Mouse (Mus musculus): Measurements from ENCODE around the gene Ahrr. TPM values are rescaled to one million over a fixed set of nuclear protein-coding genes. Genes with fewer than 3 reads are reported as not detected.

Gene Ahrr
- polyA plus RNA-seq, 1 experiment from 2014 or later, result 0.18 TPM

DNA sequence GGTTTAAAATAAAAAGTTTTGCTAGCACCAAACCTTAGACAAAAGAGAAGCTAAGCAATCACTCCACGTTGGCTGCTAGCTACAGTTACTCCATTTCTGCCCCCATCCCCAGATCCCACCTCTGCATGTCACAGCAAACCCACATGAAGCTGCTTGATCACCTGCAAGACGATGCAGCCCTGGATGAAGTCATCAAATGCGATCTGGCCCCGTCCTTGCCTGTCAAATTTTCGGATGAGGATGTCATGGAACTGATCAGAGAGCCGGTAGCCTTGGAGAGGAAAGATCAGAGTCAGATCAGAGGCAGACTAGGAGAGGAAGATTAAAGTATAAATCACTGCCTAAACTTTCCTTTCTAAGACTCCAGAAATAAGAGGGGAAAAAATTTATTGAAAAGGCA is 13.2 kb upstream of the Ahrr start:
- H3K4me3 ChIP-seq (ENCODE audit: low read depth, low read length), result no peak overlapping the region
- H3K27ac ChIP-seq (ENCODE audit: low read depth, low read length), result no peak overlapping the region
- no peak for ATAC-seq (replicated peaks; ENCODE audit: low FRiP score)
- no peak overlapping the region for H3K9ac ChIP-seq (ENCODE audit: low read depth, low read length)
- H3K27me3 ChIP-seq (replicated peaks; ENCODE audit: control insufficient read depth, insufficient read depth, low read length), result no peaks in the 10 kb centered on the region
- H3K9me3 ChIP-seq (ENCODE audit: control insufficient read depth, low read length), result no peaks in the 10 kb centered on the region
- H3K4me1 ChIP-seq (replicated peaks; ENCODE audit: control insufficient read depth, insufficient read depth, low read length), result no peaks in the 10 kb centered on the region
- H3K36me3 ChIP-seq (ENCODE audit: control insufficient read depth, insufficient read depth, low read length), result peaks cover 4% of the 10 kb centered on the region; the same call in 1 of the 2 replicates
- WGBS, result 91% methylated on average over 6 of the region's 6 CpGs
- DNase-seq (ENCODE audit: low spot score), result no peak
- no peak overlapping the region for H3K4me2 ChIP-seq

DNA sequence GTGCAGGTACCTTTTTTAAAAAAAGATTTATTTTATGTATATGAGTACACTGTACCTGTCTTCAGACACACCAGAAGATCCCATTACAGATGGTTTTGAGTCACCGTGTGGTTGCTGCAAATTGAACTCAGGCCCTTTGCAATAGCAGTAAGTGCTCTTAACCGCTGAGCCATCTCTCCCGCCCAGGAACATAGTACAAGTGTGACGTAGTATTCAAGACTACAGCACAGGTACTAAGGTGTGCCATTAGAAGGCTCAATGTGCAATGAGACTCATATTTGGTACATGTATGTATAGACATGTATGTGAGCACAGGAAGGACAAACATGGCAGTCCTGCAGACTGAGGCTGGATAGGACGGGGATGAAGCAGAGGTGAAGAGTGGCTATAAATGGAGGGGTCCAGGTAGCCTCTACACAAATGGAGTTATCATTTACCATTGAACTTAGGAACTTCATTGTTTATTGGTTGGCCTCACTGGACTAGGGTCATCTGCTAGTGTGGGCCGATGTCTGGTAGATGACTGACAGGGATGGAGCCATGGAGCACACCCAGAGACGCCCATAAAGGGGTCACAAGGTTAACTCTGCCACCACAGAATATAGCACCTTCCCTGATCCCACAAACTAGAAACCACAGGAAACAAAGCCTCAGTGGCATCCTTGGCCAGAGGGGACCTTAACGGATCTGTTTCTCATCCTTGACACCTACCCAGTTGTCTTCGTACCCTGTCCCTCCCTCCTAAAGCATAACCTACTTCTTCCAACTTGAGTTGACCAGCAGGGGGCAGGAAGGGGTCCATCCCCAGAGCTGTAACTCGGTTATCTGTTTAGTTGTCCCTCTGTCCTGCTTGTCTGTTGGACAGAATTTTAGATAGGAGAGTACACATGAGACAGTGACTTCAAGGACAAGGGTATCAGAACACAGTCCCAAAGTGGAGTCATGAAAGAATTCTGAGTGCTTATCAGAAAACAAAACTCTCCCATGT is 10.2 kb upstream of the Ahrr start:
- Histone ChIP-seq H3K4me1 (replicated peaks; ENCODE audit: control insufficient read depth, insufficient read depth, low read length) (no peaks in the 10 kb centered on the region), H3K4me2 (no peak overlapping the region), H3K9ac (ENCODE audit: low read depth, low read length) (no peak overlapping the region), H3K4me3 (ENCODE audit: low read depth, low read length) (no peak overlapping the region), H3K9me3 (ENCODE audit: control insufficient read depth, low read length) (no peaks in the 10 kb centered on the region), H3K36me3 (ENCODE audit: control insufficient read depth, insufficient read depth, low read length) (peaks cover 4% of the 10 kb centered on the region; the same call in 1 of the 2 replicates), H3K27ac (ENCODE audit: low read depth, low read length) (no peak overlapping the region), H3K27me3 (replicated peaks; ENCODE audit: control insufficient read depth, insufficient read depth, low read length) (no peaks in the 10 kb centered on the region)
- DNase-seq (ENCODE audit: low spot score), result no peak
- ATAC-seq (replicated peaks; ENCODE audit: low FRiP score), result no peak
- WGBS, result 78% methylated on average over 10 of the region's 10 CpGs

DNA sequence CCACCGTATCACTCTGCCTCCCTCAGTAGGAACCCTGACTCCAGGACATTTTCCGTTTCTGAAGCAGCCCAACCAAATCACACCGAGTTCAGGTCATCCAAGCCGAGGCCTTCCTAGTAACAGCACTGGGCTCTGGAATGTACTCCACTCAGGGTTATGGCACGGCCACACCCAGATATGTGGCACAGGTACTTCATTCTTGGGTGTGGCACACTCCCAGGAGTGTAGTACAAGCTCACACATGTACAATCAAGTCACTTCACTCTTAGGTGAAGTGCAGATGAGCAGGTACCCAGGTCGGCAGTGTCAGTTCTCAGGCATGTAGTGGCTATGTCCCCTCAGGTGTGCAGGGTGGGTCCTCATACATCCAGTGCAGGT is 9.5 kb upstream of the Ahrr start:
- peaks cover 4% of the 10 kb centered on the region; the same call in 1 of the 2 replicates for H3K36me3 ChIP-seq (ENCODE audit: control insufficient read depth, insufficient read depth, low read length)
- no peak overlapping the region for H3K9ac ChIP-seq (ENCODE audit: low read depth, low read length)
- no peak overlapping the region for H3K4me3 ChIP-seq (ENCODE audit: low read depth, low read length)
- no peaks in the 10 kb centered on the region for H3K9me3 ChIP-seq (ENCODE audit: control insufficient read depth, low read length)
- no peaks in the 10 kb centered on the region for H3K27me3 ChIP-seq (replicated peaks; ENCODE audit: control insufficient read depth, insufficient read depth, low read length)
- DNase-seq (ENCODE audit: low spot score), result no peak
- ATAC-seq (replicated peaks; ENCODE audit: low FRiP score), result peak; percentile 43
- no peak overlapping the region for H3K4me2 ChIP-seq
- H3K27ac ChIP-seq (ENCODE audit: low read depth, low read length), result no peak overlapping the region
- WGBS, result 67% methylated on average over 6 of the region's 6 CpGs
- no peaks in the 10 kb centered on the region for H3K4me1 ChIP-seq (replicated peaks; ENCODE audit: control insufficient read depth, insufficient read depth, low read length)

DNA sequence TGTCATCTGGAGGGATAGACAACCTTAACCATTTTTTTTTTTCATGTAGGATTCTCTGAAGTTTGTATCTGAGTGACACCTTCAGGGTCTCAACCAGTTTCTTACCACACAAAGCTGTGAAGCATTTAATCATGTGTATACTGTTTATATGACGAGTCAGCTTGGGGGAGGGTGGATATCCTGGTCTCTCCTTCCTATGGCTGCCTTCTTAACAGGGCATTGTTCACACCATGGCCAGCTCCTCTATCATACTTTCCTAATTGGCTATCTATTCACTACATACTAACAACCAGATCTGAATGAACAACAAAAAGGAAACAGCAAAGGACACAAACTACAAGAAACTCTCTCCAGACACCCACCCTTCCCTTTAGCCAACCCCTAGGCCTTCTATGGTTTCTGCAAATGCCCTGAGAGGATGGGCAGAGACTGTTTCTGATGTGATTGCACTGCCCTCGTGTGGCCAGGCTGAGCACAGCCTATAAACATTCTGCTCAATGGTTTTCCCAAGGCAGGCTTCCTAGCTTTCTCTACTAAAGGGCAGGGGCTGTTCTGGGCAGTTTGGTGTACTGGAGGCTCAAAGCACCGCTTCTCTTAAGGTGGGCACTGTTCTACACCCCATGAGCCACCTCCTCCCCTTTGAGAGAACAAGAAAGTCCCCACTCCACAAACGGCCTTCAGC is 8.9 kb upstream of the Ahrr start:
- Histone ChIP-seq H3K4me3 (ENCODE audit: low read depth, low read length) (no peak overlapping the region), H3K4me2 (no peak overlapping the region), H3K27ac (ENCODE audit: low read depth, low read length) (no peak overlapping the region), H3K27me3 (replicated peaks; ENCODE audit: control insufficient read depth, insufficient read depth, low read length) (no peaks in the 10 kb centered on the region), H3K9ac (ENCODE audit: low read depth, low read length) (no peak overlapping the region), H3K36me3 (ENCODE audit: control insufficient read depth, insufficient read depth, low read length) (peaks cover 4% of the 10 kb centered on the region; the same call in 1 of the 2 replicates), H3K9me3 (ENCODE audit: control insufficient read depth, low read length) (no peaks in the 10 kb centered on the region), H3K4me1 (replicated peaks; ENCODE audit: control insufficient read depth, insufficient read depth, low read length) (no peaks in the 10 kb centered on the region)
- 38% methylated on average over 4 of the region's 4 CpGs for WGBS
- ATAC-seq (replicated peaks; ENCODE audit: low FRiP score) (peak; percentile 56), DNase-seq (ENCODE audit: low spot score) (peak; percentile 49)

DNA sequence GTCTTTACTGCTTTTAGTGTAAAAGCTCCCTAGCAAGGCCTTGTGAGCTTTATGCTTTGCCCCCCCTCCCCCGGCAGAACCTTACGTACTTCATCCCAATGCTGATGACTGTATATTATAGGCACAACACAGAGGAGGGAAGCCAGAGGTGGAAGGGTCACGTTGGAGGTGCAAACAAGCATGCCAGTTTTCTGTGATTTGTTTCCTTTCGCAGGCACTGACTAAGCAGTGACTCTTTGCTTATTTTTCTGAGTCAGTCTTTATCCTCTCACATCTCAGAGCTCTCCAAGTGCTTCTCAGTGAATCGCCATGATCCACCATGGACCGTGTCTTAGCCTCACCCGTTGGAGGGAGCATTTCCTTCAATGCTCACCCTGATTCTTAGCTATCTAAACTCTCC is 4.2 kb upstream of the Ahrr start:
- Histone ChIP-seq H3K27ac (ENCODE audit: low read depth, low read length) (no peak overlapping the region), H3K36me3 (ENCODE audit: control insufficient read depth, insufficient read depth, low read length) (no peaks in the 10 kb centered on the region), H3K9me3 (ENCODE audit: control insufficient read depth, low read length) (no peaks in the 10 kb centered on the region), H3K9ac (ENCODE audit: low read depth, low read length) (no peak overlapping the region), H3K27me3 (replicated peaks; ENCODE audit: control insufficient read depth, insufficient read depth, low read length) (peaks cover 9% of the 10 kb centered on the region), H3K4me2 (no peak overlapping the region), H3K4me1 (replicated peaks; ENCODE audit: control insufficient read depth, insufficient read depth, low read length) (peaks cover 3% of the 10 kb centered on the region; the same call in 1 of the 2 replicates), H3K4me3 (ENCODE audit: low read depth, low read length) (no peak overlapping the region)
- no peak for ATAC-seq (replicated peaks; ENCODE audit: low FRiP score)
- 65% methylated on average over 7 of the region's 7 CpGs for WGBS
- no peak for DNase-seq (ENCODE audit: low spot score)

DNA sequence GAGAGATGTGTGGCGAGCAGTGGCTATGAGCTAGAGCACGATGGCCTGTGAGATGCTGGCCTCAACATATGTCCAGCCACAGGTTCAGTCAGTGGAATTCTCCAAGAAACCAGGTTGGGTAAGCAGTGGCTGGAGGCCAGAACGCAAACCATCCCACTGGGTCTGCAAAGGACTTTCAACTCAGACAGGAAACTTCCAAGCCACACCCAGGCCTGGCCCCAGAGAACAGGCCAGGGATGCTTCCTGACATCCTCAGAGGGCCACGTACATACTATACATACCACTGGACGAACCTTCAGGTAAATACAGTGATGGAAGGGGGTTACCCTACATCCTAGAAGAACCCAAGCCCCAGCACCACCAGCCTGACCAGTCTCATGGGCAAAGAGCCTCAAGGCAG is 2.5 kb downstream of the Ahrr start:
- H3K9ac ChIP-seq (ENCODE audit: low read depth, low read length), result no peak overlapping the region
- H3K9me3 ChIP-seq (ENCODE audit: control insufficient read depth, low read length), result no peaks in the 10 kb centered on the region
- no peak overlapping the region for H3K4me3 ChIP-seq (ENCODE audit: low read depth, low read length)
- DNase-seq (ENCODE audit: low spot score) (no peak), ATAC-seq (replicated peaks; ENCODE audit: low FRiP score) (no peak)
- WGBS, result 74% methylated on average over 5 of the region's 5 CpGs
- H3K4me2 ChIP-seq, result no peak overlapping the region
- peaks cover 3% of the 10 kb centered on the region; the same call in 1 of the 2 replicates for H3K4me1 ChIP-seq (replicated peaks; ENCODE audit: control insufficient read depth, insufficient read depth, low read length)
- H3K27ac ChIP-seq (ENCODE audit: low read depth, low read length), result no peak overlapping the region
- H3K27me3 ChIP-seq (replicated peaks; ENCODE audit: control insufficient read depth, insufficient read depth, low read length), result peaks cover 9% of the 10 kb centered on the region
- H3K36me3 ChIP-seq (ENCODE audit: control insufficient read depth, insufficient read depth, low read length), result no peaks in the 10 kb centered on the region

DNA sequence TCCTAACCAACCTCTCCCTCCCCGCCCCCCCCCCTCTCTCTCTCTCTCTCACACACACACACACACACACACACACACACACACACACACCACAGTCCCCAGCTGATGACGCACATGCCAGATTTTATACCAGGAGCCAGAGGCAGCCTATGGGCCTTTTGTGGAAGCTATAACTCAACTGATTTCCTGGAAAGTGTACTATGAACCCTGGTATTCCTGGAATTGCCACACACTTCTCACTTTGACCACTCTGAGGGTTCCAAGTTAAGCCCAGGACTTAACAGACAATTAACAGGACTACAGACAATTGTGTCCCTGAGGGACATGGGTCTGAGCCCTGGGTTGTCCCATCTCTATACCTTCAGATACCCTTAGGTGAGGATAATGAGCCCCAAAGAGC is 9.8 kb downstream of the Ahrr start:
- 64% methylated on average over 2 of the region's 2 CpGs for WGBS

DNA sequence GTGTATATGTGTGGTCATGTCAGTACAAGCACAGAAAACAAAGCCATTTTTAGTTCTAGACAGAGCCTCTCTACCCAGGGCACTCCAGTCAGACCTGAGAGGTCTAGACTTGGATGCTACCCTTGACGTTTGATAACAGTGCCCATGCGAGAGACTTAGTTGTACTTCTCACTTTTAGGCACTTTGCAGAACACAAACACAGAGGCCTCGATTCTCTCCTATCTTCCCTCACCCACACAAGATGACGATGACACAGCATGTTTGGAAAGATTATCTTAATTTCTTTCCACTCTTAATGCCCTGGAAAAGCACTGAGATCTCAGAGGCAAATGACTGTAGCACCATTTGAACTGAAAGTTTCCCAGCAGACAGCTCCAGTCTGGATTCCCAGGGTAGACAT is 16.4 kb downstream of the Ahrr start:
- Histone ChIP-seq H3K4me1 (replicated peaks; ENCODE audit: control insufficient read depth, insufficient read depth, low read length) (no peaks in the 10 kb centered on the region), H3K4me3 (ENCODE audit: low read depth, low read length) (no peak overlapping the region), H3K9me3 (ENCODE audit: control insufficient read depth, low read length) (no peaks in the 10 kb centered on the region), H3K4me2 (no peak overlapping the region), H3K27me3 (replicated peaks; ENCODE audit: control insufficient read depth, insufficient read depth, low read length) (peaks cover 3% of the 10 kb centered on the region), H3K36me3 (ENCODE audit: control insufficient read depth, insufficient read depth, low read length) (no peaks in the 10 kb centered on the region), H3K9ac (ENCODE audit: low read depth, low read length) (no peak overlapping the region), H3K27ac (ENCODE audit: low read depth, low read length) (no peak overlapping the region)
- no peak for DNase-seq (ENCODE audit: low spot score)
- ATAC-seq (replicated peaks; ENCODE audit: low FRiP score), result peak; percentile 68
- 46% methylated on average over 4 of the region's 4 CpGs for WGBS

More for the DNA sequence above, 9.8 kb downstream of the Ahrr start:
- ATAC-seq (replicated peaks; ENCODE audit: low FRiP score) (no peak), DNase-seq (ENCODE audit: low spot score) (no peak)
- Histone ChIP-seq H3K4me3 (ENCODE audit: low read depth, low read length) (no peak overlapping the region), H3K9me3 (ENCODE audit: control insufficient read depth, low read length) (no peaks in the 10 kb centered on the region), H3K27me3 (replicated peaks; ENCODE audit: control insufficient read depth, insufficient read depth, low read length) (peaks cover 2% of the 10 kb centered on the region), H3K9ac (ENCODE audit: low read depth, low read length) (no peak overlapping the region), H3K36me3 (ENCODE audit: control insufficient read depth, insufficient read depth, low read length) (no peaks in the 10 kb centered on the region), H3K4me1 (replicated peaks; ENCODE audit: control insufficient read depth, insufficient read depth, low read length) (no peaks in the 10 kb centered on the region), H3K4me2 (no peak overlapping the region), H3K27ac (ENCODE audit: low read depth, low read length) (no peak overlapping the region)
